Mouse (Mus musculus) cerebellum, postnatal 25 days (tissue): ENCODE data around the gene Chrna4.

Experiments
- DNase-seq, 2 experiments: peaks; one replicate each; pipeline ENCODE4 v3.0.0; 2021; ENCODE audit warnings: mixed read lengths in 2 of 2

Gene Chrna4

GRCm38 (mm10) chr2:181035186-181035585 is 8.2 kb downstream of the Chrna4 start:
- DNase-seq, result no peak

GRCm38 (mm10) chr2:181033310-181033709 is 10.0 kb downstream of the Chrna4 start:
- peak in 1 of 2 experiments; percentile 16 for DNase-seq

- DNase-seq, result peak; percentile 71 to 80
Observed at GRCm38 (mm10) chr2:181032407-181032806, 10.9 kb downstream of the Chrna4 start.

GRCm38 (mm10) chr2:181031406-181031934 is 11.9 kb downstream of the Chrna4 start:
- no peak for DNase-seq

- DNase-seq, result no peak
Observed at GRCm38 (mm10) chr2:181008339-181008738, 35.0 kb downstream of the Chrna4 start.

DNA sequence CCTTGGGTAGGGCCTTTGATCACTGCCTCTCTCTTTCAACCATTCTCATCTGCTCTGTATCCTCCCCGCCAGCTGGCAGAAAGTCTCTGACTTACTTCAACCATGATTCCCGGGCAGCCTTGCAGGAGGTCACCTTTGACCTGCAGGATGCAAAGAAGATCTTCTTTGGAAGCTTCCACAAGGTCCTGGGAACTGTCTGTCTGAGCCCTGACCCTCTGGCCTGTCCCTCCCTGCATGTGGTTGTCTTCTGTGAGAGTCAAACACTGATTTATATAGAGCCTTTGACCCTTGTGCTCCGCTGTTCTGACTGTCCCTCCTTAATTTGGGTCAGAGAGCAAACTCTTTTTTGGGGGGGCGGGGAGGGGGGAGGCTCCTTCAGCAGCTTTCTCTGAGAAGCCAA is 36.3 kb downstream of the Chrna4 start:
- no peak for DNase-seq

DNA sequence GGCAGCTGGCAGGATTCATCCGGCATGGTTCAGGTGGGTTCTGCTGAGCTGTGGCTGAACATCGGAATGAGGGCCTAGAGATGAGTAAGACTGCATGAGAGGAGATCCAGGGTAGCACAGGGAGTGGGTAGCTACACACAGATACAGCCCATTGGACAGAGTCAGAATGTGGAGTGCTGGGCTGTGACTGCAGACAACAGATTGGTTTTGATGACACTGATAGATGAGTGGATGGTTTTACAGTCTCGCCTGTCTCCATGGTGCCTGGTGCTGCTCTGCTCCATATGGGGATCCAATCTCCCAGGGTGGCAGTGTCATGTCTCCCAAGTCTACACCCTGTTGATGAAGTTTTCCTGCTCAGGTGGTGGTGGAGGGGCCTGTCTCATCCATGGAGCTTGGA is 46.4 kb downstream of the Chrna4 start:
- DNase-seq, result no peak

GRCm38 (mm10) chr2:180996436-180996835 is 46.9 kb downstream of the Chrna4 start:
- DNase-seq, result peak; percentile 64 to 66

GRCm38 (mm10) chr2:180995457-180995856 is 47.9 kb downstream of the Chrna4 start:
- DNase-seq, result no peak

GRCm38 (mm10) chr2:180994360-180994759 is 49.0 kb downstream of the Chrna4 start:
- DNase-seq, result no peak

DNA sequence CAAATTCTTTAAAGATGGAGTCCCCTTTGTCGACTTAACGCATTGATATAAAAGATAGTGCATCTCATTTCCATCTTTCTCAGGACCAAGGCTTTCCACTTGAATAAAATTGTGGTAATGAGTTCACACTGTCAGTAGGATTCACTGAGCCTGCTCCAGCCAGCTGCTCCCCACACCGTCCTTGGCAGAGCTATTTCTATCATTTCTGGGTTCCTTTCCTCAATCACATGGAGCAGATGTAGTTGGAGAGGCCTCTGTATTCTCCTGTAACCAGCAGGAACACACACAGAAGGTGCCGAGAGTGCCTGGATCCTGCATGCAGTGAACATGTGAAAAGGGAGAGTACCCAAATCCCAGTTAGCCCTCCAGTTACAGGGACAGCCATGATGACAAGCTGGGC is 53.0 kb downstream of the Chrna4 start:
- no peak for DNase-seq

DNA sequence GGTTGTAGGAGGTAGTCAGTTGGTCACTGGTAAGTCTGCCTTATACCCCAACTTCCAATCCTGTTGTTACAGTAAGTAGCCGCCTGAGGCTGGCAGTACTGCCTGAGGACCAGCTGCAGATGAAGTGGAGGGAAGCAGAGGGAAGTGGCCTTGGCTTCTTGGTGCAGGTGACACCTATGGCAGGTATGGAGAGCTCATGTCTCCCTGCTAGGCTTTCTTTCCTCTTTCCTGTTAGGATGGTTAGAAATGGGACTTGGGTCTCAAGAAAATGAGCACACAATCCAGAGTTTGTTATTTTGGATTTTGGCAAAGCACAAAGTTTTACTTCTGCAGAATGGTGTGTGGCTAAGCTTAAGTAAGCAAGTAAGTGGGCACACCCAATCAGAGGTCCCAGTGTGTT is 54.4 kb downstream of the Chrna4 start:
- no peak for DNase-seq

GRCm38 (mm10) chr2:180988347-180988913 is 54.9 kb downstream of the Chrna4 start:
- DNase-seq, result no peak

DNA sequence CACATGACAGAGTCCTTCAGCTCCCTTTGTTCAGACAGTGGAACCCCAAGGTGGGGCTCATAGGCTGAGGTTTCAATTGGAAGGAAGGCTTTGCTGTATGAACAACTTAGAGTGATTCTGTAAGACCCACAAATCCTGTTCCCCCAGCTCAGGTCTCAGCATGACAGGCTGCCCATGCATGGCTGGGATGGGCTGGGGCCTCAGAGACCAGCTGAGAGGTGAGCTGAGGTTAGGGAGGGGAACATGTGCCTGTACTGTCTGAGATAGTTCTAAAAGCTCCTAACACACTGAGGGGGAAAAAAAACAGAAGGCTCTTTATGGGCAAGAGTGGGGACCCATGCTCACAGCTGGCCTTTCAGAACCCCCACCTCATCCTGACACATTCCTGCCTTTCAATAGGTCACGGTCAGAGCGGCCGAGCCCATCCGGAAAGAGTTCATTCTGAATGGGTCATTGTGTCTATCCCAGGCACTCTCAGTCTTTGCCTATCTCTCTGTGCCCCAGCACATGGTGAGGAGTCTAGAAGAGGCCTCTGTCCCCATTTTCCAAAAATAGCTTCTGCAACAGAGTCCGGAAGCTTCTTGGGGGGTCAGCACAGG is 55.8 kb downstream of the Chrna4 start:
- no peak for DNase-seq

- no peak for DNase-seq
Observed at GRCm38 (mm10) chr2:180987001-180987400, 56.3 kb downstream of the Chrna4 start.

DNA sequence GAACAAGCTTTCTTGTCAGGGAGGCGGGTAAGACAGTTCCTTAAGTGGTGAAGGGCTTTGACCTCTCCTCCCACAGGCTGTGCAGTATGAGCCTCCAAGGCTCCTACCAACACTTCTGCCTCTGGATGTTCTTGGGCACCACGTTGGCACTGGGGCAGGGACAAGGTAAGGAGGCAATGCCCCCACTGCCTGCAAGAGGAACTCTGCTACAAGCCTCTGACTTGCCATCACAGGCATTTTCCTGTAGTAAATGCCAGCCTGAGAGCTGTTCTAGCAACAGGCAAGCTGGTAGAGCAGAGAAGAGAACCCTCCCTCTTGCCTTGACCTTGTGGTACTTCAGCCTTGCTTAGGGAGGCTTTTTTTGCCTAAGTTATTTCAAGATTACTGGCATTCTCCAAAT is 56.9 kb downstream of the Chrna4 start, which contains the start of gene Col20a1:
TSS of gene Col20a1 (plus strand) at position 87 of the 400 bp plus-strand sequence.
- no peak for DNase-seq

DNA sequence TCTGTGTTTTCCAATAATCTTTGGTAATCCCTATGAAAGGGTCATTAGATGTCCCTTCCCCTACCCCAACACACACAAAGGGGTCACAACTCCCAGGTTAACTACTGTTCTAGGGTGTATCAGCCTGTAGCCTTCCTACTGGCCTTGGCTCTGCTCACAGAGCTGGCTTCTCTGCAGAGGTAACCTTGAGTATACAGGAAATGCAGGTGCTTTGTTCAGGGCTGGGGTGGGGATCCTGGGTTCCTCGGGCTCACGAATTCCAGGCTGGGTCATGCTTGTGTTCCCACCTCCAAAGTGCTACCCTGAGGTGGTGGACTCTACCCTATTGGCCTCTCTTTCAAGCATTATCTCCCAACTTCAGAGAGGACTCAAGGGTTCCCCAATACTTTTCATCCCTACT is 57.7 kb downstream of the Chrna4 start:
- no peak for DNase-seq

DNA sequence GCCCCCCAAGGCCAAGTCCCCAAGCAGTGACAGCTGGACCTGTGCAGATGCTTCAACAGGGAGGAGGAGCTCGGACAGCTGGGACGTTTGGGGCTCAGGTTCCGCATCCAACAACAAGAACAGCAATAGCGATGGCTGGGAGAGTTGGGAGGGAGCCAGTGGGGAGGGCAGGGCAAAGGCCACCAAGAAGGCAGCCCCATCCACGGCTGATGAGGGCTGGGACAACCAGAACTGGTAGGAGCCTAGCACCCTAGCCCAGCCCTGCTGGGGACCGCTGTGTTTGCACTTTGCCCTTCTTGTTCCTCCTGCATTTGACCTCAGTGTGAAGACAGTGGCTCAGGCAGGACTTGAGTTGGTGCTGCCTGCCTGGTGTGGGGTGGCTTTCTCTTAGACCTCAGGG is 62.2 kb downstream of the Chrna4 start:
- no peak for DNase-seq
